Mouse (Mus musculus): ENCODE results near the gene Clmp. TPM values are rescaled to one million over a fixed set of nuclear protein-coding genes. Genes with fewer than 3 reads are reported as not detected.
"Not testable (repeated sequence)": the region's sequence is repeated elsewhere in the genome, so short reads cannot be mapped to it uniquely, and the experiment has no call there.

Clmp gene
- total and polyA plus RNA-seq, 2 experiments from 2014 or later, result 48.8 to 57.0 TPM

GRCm38 (mm10) chr9:40784374-40784967 lies 98.7 kb downstream of the Clmp start:
- WGBS, result 9% methylated on average over 9 of the region's 9 CpGs
- ATAC-seq (ENCODE audit: low FRiP score) (0 out of 2 replicates have a peak, but pooled peaks have one; percentile 58), DNase-seq (ENCODE audit: low spot score) (peak; percentile 68)
- Histone ChIP-seq H3K9me3 (ENCODE audit: low read length) (no peaks in the 10 kb centered on the region), H3K4me3 (ENCODE audit: low read depth, low read length) (no peak overlapping the region), H3K27me3 (ENCODE audit: insufficient read depth, low read length) (no peaks in the 10 kb centered on the region), H3K36me3 (ENCODE audit: insufficient read depth, low read length) (peaks cover 4% of the 10 kb centered on the region; the same call in 1 of the 2 replicates), H3K27ac (ENCODE audit: low read depth, low read length) (peak overlapping the region; percentile 64), H3K4me2 (ENCODE audit: low read depth, low read length, poor library complexity, severe bottlenecking) (no peak overlapping the region), H3K4me1 (ENCODE audit: insufficient read depth, low read length) (0 out of 2 replicates have a peak, but pooled peaks cover 9% of the 10 kb centered on the region), H3K9ac (replicated peaks; ENCODE audit: low read length, poor library complexity, severe bottlenecking) (0 out of 2 replicates have a peak overlapping the region, but pooled peaks have one; percentile 39)
- no peak for TF ChIP-seq CTCF (IDR thresholded peaks at IDR 0.05)

- H3K4me2 ChIP-seq (ENCODE audit: low read depth, low read length, poor library complexity, severe bottlenecking), result no peak overlapping the region
- ATAC-seq (ENCODE audit: low FRiP score) (no peak), DNase-seq (ENCODE audit: low spot score) (no peak)
- H3K9ac ChIP-seq (replicated peaks; ENCODE audit: low read length, poor library complexity, severe bottlenecking), result no peak overlapping the region
- no peaks in the 10 kb centered on the region for H3K9me3 ChIP-seq (ENCODE audit: low read length)
- peaks cover 4% of the 10 kb centered on the region; the same call in 1 of the 2 replicates for H3K36me3 ChIP-seq (ENCODE audit: insufficient read depth, low read length)
- no peak for TF ChIP-seq CTCF (IDR thresholded peaks at IDR 0.05)
- WGBS, result 25% methylated on average over 6 of the region's 6 CpGs
- H3K27me3 ChIP-seq (ENCODE audit: insufficient read depth, low read length), result no peaks in the 10 kb centered on the region
- H3K4me3 ChIP-seq (ENCODE audit: low read depth, low read length), result no peak overlapping the region
- 0 out of 2 replicates have a peak, but pooled peaks cover 9% of the 10 kb centered on the region for H3K4me1 ChIP-seq (ENCODE audit: insufficient read depth, low read length)
- peak overlapping the region; percentile 67 for H3K27ac ChIP-seq (ENCODE audit: low read depth, low read length)
Observed at GRCm38 (mm10) chr9:40785452-40785851, 99.7 kb downstream of the Clmp start.

- not testable (repeated sequence) for ATAC-seq (ENCODE audit: low FRiP score); H3K9ac ChIP-seq (replicated peaks; ENCODE audit: low read length, poor library complexity, severe bottlenecking); H3K4me2 ChIP-seq (ENCODE audit: low read depth, low read length, poor library complexity, severe bottlenecking); H3K9me3 ChIP-seq (ENCODE audit: low read length); DNase-seq (ENCODE audit: low spot score); H3K4me3 ChIP-seq (ENCODE audit: low read depth, low read length); H3K36me3 ChIP-seq (ENCODE audit: insufficient read depth, low read length); H3K27ac ChIP-seq (ENCODE audit: low read depth, low read length); H3K4me1 ChIP-seq (ENCODE audit: insufficient read depth, low read length); H3K27me3 ChIP-seq (ENCODE audit: insufficient read depth, low read length)
- WGBS, result 98% methylated on average over 6 of the region's 6 CpGs
Observed at GRCm38 (mm10) chr9:40786820-40787219, 101.1 kb downstream of the Clmp start.

GRCm38 (mm10) chr9:40791864-40792633 lies 106.3 kb downstream of the Clmp start:
- H3K27ac ChIP-seq (ENCODE audit: low read depth, low read length), result no peak overlapping the region
- no peaks in the 10 kb centered on the region for H3K36me3 ChIP-seq (ENCODE audit: insufficient read depth, low read length)
- H3K9me3 ChIP-seq (ENCODE audit: low read length), result no peaks in the 10 kb centered on the region
- H3K27me3 ChIP-seq (ENCODE audit: insufficient read depth, low read length), result no peaks in the 10 kb centered on the region
- WGBS, result 75% methylated on average over 5 of the region's 6 CpGs
- H3K4me3 ChIP-seq (ENCODE audit: low read depth, low read length), result no peak overlapping the region
- no peak overlapping the region for H3K4me2 ChIP-seq (ENCODE audit: low read depth, low read length, poor library complexity, severe bottlenecking)
- no peak for TF ChIP-seq CTCF (IDR thresholded peaks at IDR 0.05)
- H3K4me1 ChIP-seq (ENCODE audit: insufficient read depth, low read length), result no peaks in the 10 kb centered on the region
- H3K9ac ChIP-seq (replicated peaks; ENCODE audit: low read length, poor library complexity, severe bottlenecking), result no peak overlapping the region
- DNase-seq (ENCODE audit: low spot score) (no peak), ATAC-seq (ENCODE audit: low FRiP score) (no peak)

GRCm38 (mm10) chr9:40793581-40793980 lies 107.8 kb downstream of the Clmp start:
- Histone ChIP-seq H3K27ac (ENCODE audit: low read depth, low read length) (no peak overlapping the region), H3K9ac (replicated peaks; ENCODE audit: low read length, poor library complexity, severe bottlenecking) (no peak overlapping the region), H3K36me3 (ENCODE audit: insufficient read depth, low read length) (no peaks in the 10 kb centered on the region), H3K4me1 (ENCODE audit: insufficient read depth, low read length) (no peaks in the 10 kb centered on the region), H3K9me3 (ENCODE audit: low read length) (no peaks in the 10 kb centered on the region), H3K4me2 (ENCODE audit: low read depth, low read length, poor library complexity, severe bottlenecking) (no peak overlapping the region), H3K4me3 (ENCODE audit: low read depth, low read length) (no peak overlapping the region), H3K27me3 (ENCODE audit: insufficient read depth, low read length) (no peaks in the 10 kb centered on the region)
- ATAC-seq (ENCODE audit: low FRiP score), result no peak
- 96% methylated on average over 5 of the region's 5 CpGs for WGBS
- DNase-seq (ENCODE audit: low spot score), result no peak
- TF ChIP-seq CTCF (IDR thresholded peaks at IDR 0.05), result no peak

- DNase-seq (ENCODE audit: low spot score) (no peak), ATAC-seq (ENCODE audit: low FRiP score) (no peak)
- no peaks in the 10 kb centered on the region for H3K36me3 ChIP-seq (ENCODE audit: insufficient read depth, low read length)
- WGBS, result 34% methylated on average over 5 of the region's 5 CpGs
- no peaks in the 10 kb centered on the region for H3K27me3 ChIP-seq (ENCODE audit: insufficient read depth, low read length)
- no peak for TF ChIP-seq CTCF (IDR thresholded peaks at IDR 0.05)
- no peaks in the 10 kb centered on the region for H3K4me1 ChIP-seq (ENCODE audit: insufficient read depth, low read length)
- no peak overlapping the region for H3K4me3 ChIP-seq (ENCODE audit: low read depth, low read length)
- no peak overlapping the region for H3K4me2 ChIP-seq (ENCODE audit: low read depth, low read length, poor library complexity, severe bottlenecking)
- no peak overlapping the region for H3K9ac ChIP-seq (replicated peaks; ENCODE audit: low read length, poor library complexity, severe bottlenecking)
- H3K9me3 ChIP-seq (ENCODE audit: low read length), result no peaks in the 10 kb centered on the region
- H3K27ac ChIP-seq (ENCODE audit: low read depth, low read length), result no peak overlapping the region
Observed at GRCm38 (mm10) chr9:40794251-40794650, 108.5 kb downstream of the Clmp start.

Data from midbrain, postnatal 0 days (tissue).